ENCODE assay signal across 1 mouse cellular context in the genomic region with DNA sequence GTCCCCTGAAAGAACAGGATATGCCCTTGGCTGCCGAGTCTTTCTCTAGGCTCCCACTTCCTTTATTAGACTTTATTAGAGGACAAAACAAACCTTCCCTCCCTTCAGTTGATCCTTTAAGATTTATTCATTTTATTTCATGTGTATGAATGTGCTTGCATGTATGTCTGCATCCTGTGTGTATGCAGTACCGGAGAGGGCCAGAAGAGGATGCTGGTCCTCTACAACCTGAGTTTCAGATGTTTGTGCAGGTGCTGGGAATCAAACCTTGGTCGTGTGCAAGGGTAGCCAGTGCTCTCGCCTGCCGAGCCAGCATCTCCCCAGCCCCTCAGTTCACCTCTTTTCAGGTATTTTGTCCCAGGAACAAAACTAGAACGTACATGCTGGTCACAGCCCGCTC.
TF ChIP-seq lines count a peak whose summit lies in the region.

No protein-coding gene starts in this region.

TF ChIP-seq in MEL, 35 proteins besides CTCF, POLR2A, EP300 and RAD21:
- TF ChIP-seq ELF1 (IDR thresholded peaks at IDR 0.05; ENCODE audit: low read depth, low read length) = no peak
- TF ChIP-seq ZC3H11A (IDR thresholded peaks at IDR 0.05; ENCODE audit: low read depth, low read length) = no peak
- no peak for TF ChIP-seq JUND (IDR thresholded peaks at IDR 0.05; ENCODE audit: low read depth, low read length)
- TF ChIP-seq KAT2A (conservative IDR thresholded peaks at IDR 0.05; ENCODE audit: low read depth, low read length) = no peak
- no peak for TF ChIP-seq MAFK (IDR thresholded peaks at IDR 0.05; ENCODE audit: borderline replicate concordance, low read depth, low read length)
- no peak for TF ChIP-seq SIN3A (IDR thresholded peaks at IDR 0.05; ENCODE audit: low read length)
- no peak for TF ChIP-seq NELFE (IDR thresholded peaks at IDR 0.05; ENCODE audit: low read depth, low read length)
- no peak for TF ChIP-seq RCOR1 (IDR thresholded peaks at IDR 0.05; ENCODE audit: low read depth, low read length)
- no peak for TF ChIP-seq TAL1 (IDR thresholded peaks at IDR 0.05; ENCODE audit: low read length)
- TF ChIP-seq MAZ (IDR thresholded peaks at IDR 0.05; ENCODE audit: low read depth, low read length) = no peak
- TF ChIP-seq MEF2A (IDR thresholded peaks at IDR 0.05; ENCODE audit: extremely low read depth, insufficient replicate concordance, low read depth, low read length, poor library complexity, severe bottlenecking) = no peak
- TF ChIP-seq CHD2 (IDR thresholded peaks at IDR 0.05; ENCODE audit: low read length) = no peak
- no peak for TF ChIP-seq ZKSCAN1 (IDR thresholded peaks at IDR 0.05; ENCODE audit: low read depth, low read length)
